Mouse (Mus musculus) thymus, postnatal 36 days (tissue): Measurements from ENCODE around the gene Moap1.
A peak's percentile ranks its signal among the peaks of the same experiment; 100 is the strongest.

Experiments
- DNase-seq, 2 experiments: peaks; one replicate each; pipeline ENCODE4 v3.0.0; 2022; ENCODE audit warnings: mixed read lengths in 2 of 2

Moap1 gene

GRCm38 (mm10) chr12:102740285-102740684 is 3.2 kb downstream of the Moap1 start:
- DNase-seq, result no peak

- DNase-seq, result no peak
Measured at GRCm38 (mm10) chr12:102739096-102739495, 4.4 kb downstream of the Moap1 start.

GRCm38 (mm10) chr12:102733381-102733780 is 10.1 kb downstream of the Moap1 start:
- DNase-seq, result peak; percentile 62 to 64

GRCm38 (mm10) chr12:102730798-102731619 is 12.5 kb downstream of the Moap1 start:
- DNase-seq, result no peak

GRCm38 (mm10) chr12:102729855-102730797 is 13.3 kb downstream of the Moap1 start:
- DNase-seq, result peak; percentile 43 to 57

GRCm38 (mm10) chr12:102725761-102726175 is 17.7 kb downstream of the Moap1 start:
- DNase-seq, result no peak

- DNase-seq, result no peak
Measured at GRCm38 (mm10) chr12:102725146-102725545, 18.3 kb downstream of the Moap1 start.

GRCm38 (mm10) chr12:102723861-102724260 is 19.6 kb downstream of the Moap1 start:
- no peak for DNase-seq

GRCm38 (mm10) chr12:102722966-102723365 is 20.5 kb downstream of the Moap1 start:
- DNase-seq, result no peak

GRCm38 (mm10) chr12:102722451-102722850 is 21.0 kb downstream of the Moap1 start:
- peak in 1 of 2 experiments; percentile 73 for DNase-seq

GRCm38 (mm10) chr12:102719552-102720315 is 23.7 kb downstream of the Moap1 start:
- peak in 1 of 2 experiments; percentile 45 for DNase-seq

GRCm38 (mm10) chr12:102714654-102715395 is 28.6 kb downstream of the Moap1 start:
- no peak for DNase-seq

- no peak for DNase-seq
Measured at GRCm38 (mm10) chr12:102714116-102714515, 29.3 kb downstream of the Moap1 start.

GRCm38 (mm10) chr12:102713153-102713865 is 30.2 kb downstream of the Moap1 start:
- DNase-seq, result no peak

GRCm38 (mm10) chr12:102710851-102711375 is 32.5 kb downstream of the Moap1 start:
- no peak for DNase-seq

GRCm38 (mm10) chr12:102709896-102710295 is 33.6 kb downstream of the Moap1 start:
- no peak for DNase-seq

- no peak for DNase-seq
Measured at GRCm38 (mm10) chr12:102708220-102708619, 35.2 kb downstream of the Moap1 start.

- DNase-seq, result no peak
Measured at GRCm38 (mm10) chr12:102706833-102707463, 36.5 kb downstream of the Moap1 start.

GRCm38 (mm10) chr12:102705906-102706640 is 37.4 kb downstream of the Moap1 start:
- DNase-seq, result no peak
